Mouse (Mus musculus) lung, postnatal 25 days (tissue): ENCODE data around the gene Sdhb.
A peak's percentile ranks its signal among the peaks of the same experiment; 100 is the strongest.

Source experiments
- DNase-seq: peaks from one replicate; pipeline ENCODE4 v3.0.0; 2022; ENCODE audit warnings: low spot score

Sdhb gene

GRCm38 (mm10) chr4:140948481-140948880 is 12.5 kb upstream of the Sdhb start:
- DNase-seq: no peak

- DNase-seq: no peak
These were observed 12.0 kb upstream of the Sdhb start for GRCm38 (mm10) chr4:140949052-140949451.

- DNase-seq: no peak
These were observed 11.4 kb upstream of the Sdhb start for GRCm38 (mm10) chr4:140949616-140950015.

DNA sequence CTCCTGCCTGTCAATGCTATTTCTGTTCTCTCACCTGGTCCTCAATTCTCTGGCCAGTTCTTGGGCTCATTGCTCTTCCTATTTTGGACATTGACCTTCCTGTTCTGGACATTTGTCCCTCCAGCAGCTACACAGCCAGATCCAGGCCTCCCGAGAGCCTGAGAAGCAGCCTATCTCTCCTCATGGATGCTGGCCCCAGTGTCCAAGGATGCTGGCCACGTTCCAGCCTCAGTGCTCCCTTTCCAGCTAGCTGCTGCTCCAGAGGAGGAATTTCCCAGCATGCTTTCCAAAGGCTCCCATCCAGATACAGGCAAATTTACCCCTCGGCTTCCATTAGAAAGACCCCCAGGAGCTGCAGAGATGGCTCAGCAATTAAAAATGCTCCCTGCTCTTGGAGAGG is 10.4 kb upstream of the Sdhb start:
- no peak for DNase-seq

DNA sequence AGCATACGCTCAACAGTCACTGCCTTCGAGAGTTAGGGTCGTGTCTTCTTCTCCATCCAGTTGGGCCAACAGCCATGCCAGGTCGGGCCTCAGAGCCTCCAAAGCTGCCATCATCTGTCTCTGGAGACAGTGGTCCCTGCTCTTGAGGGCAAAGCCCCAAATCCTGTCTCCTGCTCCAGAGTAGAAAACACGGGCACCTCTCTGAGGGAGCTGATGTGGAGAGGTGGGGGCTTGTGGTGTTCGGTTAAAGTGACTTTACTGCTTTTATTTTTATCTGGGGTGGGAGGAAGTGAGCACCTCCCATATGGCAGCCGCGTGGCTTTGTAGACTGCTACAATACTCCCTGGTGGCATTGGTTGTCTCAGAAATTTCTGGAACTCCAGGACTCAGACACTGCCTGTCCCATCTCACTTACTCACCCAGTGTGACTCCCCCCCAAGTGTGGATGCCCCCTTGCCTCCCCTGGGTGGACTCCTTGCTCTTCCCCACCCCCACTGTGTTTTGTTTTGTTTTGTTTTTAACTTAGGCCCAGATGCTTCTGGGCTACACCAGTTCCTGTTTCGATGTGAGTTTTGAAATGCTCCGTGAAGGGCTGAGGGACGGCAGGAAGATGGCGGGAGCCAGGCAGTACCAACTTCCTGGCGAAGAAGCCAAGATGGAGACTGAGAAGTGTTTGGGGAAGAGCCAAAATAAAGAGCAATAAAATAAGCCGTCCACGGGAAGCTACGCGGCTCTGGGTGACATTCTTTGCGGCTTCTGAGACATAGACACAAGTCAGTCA is 9.0 kb upstream of the Sdhb start:
- DNase-seq: peak; percentile 38

DNA sequence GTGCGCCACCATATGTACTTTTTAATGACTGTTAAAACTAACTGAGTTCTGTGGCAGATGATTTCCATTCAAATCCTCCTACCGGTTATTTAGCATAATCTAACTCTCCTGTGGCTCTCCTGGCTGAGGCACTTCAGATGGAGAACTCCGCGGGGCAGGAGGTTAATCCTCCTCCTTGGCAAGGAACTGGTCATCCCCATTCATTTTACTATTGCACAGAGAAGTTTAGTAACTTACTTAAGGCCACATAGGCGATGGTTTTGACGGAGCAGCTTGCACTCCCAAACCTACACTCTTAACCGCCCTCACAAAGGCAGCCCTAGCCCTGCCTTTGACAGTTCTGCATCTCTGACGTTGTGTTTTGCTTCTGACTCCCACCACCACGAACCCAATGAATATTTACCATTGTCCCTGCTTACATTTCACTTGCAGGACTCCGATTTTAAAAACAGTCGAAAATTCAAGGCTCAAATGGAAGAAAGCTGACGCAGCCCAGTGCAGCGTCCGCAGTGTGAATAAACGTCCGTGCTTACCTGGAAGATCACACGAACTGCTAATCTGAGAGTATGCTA is 3.8 kb upstream of the Sdhb start:
- no peak for DNase-seq

DNA sequence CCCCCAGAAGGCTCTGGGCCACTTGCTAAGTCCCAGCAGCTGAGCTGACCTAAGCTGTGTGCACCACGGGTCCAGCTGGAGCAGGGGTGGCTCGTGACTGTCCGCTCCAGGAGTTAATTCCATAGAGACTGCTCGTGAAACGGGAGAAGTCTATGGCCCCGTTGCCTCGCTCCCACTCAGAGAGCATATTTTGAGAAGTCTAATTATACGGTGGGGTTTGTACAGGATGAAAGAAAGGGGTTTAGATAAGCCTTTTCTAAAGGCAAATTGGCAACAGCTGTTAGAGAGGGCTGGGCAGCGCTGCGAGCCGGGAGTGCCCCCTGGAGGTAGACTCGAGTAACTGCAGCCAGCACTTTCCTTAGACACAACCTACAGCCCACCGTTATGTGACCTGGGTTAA is 3.3 kb upstream of the Sdhb start:
- peak; percentile 73 for DNase-seq

GRCm38 (mm10) chr4:140958319-140958718 is 2.7 kb upstream of the Sdhb start:
- no peak for DNase-seq

DNA sequence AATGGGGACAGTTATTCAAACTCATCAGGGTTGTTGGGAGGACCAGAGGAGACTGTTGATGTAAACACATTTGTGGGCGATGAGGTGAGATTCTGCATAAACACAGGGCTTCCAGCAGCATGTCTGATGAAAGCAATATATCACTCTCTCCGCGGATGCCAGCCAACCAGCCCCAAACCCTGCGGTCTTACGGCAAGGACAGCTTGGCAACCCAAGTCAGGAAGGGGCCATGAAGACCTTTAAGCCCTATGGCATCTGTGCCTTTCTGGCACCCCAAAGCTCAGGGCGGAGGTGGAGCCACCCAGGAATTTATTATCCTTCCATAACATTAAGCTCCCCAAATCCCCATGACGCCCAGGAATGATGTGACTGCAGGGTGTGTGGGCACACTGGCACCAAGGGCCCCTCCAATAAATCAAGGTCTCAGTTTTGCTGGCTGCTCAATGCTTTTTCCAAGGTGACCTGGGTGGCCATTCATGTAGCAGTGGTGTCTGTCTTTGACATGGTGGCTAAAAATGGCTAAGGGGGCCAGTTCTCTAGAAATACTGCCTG is 1.8 kb upstream of the Sdhb start:
- DNase-seq: no peak

- DNase-seq: no peak
These were observed 1.1 kb upstream of the Sdhb start for GRCm38 (mm10) chr4:140959715-140960479.

DNA sequence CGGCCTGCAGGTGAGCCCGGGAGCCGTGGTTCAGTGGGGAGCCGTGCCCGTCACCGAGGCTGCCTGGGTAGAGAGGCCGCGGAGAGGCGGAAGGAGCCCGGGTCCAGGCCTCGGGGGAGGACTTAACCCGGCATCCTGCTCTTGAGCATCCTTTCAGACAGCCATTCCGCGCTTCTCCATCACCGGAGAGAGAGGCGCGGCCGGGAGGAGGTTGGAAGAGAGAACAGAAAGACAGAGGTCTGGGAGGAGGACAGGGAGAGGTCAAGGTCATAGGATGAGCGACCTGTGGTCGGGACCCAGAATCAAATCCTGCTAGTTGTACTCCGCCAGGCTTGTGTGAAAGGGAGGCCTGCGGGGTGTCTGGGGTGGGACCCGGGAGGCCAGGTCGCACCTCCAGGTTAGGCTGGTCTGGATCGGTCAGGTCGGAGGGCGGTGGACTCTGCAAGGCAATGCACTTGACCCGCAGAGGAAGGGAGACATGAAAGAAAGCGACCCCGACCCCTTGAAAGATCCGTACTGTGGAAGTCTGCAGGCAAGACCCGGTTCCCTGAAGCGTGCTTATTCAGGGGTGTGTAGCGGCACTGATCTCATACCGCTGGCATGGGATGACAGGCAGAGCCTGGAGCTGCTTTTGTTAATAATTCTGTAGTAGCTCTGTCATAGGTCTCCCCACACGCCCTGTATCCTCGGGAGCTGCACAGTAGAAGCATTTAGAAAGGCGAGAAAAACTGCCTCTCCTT is 634 bp downstream of the Sdhb start:
- DNase-seq: no peak

- no peak for DNase-seq
These were observed 1.4 kb downstream of the Sdhb start for GRCm38 (mm10) chr4:140962207-140962909.

GRCm38 (mm10) chr4:140962950-140963349 is 1.9 kb downstream of the Sdhb start:
- peak; percentile 67 for DNase-seq

GRCm38 (mm10) chr4:140963941-140964597 is 3.1 kb downstream of the Sdhb start:
- no peak for DNase-seq

GRCm38 (mm10) chr4:140964620-140965019 is 3.6 kb downstream of the Sdhb start:
- DNase-seq: peak; percentile 85

DNA sequence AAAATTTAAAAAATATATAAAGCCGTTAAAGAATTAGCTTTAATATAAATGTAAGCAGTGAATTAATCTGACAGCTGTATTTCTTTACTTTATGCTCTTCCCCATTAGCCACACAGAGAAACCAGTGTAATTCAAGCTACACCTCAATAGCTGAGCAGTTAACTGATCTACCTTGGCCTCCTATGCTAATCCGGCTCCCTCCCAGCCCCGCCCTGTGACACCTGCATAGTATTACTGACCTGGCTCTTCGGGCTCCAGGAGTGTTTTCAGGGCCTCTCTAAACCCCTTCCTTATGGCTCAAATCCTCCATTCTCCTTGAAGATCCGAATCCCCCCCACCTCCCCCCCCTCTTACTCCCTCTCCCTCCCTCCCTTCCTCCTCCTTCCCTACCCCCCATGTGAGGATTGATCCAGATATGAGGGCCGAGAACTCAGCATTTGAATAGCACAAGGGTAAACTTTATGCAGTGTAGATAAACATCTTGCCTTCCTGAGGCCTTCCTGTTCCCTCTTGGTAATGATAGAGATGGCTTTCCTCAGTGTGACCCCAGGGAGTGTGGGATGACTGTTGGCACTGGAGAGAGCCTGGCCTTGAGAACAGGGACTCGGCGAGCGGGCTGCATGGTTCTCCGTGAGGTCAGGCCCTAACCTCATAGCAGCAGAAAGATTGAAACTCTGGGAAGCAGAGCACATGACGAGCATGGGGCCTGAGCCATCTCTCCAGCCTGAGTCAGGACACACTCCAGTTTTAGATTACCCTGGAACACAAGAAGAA is 6.6 kb downstream of the Sdhb start:
- peak; percentile 61 for DNase-seq

- no peak for DNase-seq
These were observed 10.7 kb downstream of the Sdhb start for GRCm38 (mm10) chr4:140971691-140972090.

DNA sequence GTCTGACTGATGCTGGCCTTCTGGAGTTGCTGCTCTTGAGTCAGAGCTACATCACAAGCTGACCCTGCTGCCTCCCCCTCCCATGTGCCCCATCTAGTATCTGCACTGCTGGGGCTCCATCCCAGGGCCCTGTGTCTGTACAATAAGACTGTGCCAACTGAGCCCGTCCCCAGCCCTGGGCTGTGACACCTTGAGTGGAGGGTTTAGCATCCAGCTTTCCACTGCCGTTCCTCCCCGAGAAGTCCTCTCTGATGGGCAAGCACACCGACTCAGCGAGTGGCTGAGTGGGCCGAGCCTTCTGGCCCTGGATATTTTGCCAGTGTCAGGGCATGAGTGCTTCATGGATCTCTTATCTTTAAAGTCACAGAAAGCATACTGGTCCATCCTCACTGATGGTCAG is 13.4 kb downstream of the Sdhb start:
- no peak for DNase-seq

DNA sequence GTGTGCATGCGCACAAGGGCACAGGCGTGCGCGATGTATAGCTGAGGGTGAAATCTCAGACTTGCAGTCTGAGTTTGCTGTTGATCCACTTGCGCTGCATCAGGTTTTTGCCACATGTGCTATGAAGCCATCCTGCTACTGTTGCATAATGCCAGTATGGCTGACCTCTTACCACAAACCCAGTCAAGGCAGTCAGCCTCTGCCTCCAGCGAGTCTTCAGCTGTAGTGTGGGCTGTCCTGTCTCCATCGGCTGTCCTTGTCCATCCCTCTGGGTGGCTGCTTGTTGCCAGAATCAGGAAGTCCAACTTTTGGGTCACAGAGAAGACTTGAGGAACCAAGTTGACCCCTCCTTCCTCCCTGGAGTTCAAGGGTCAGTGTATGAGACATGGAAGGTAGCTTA is 14.4 kb downstream of the Sdhb start:
- no peak for DNase-seq

DNA sequence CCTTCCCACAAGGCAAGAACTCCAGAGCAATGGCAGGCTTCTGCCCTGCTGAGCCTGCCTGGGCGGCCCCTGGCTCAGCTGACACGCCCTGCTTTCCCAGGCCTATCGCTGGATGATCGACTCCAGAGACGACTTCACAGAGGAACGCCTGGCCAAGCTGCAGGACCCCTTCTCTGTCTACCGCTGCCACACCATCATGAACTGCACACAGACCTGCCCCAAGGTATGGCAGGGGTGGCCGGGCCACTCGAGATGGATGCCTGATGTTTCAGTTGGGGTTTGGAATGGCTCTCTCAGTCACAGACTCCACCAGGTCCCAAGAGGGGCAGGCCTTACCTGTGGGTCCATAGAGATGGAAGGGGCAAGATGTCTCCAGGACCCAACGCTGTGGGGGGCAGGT is 16.3 kb downstream of the Sdhb start:
- no peak for DNase-seq
